Mouse (Mus musculus) liver, adult 2 months (tissue): ENCODE data around the gene Hist2h3c1.

ENCODE experiments used
- CTCF ChIP-seq: fragments of 200-500 bp; IDR thresholded peaks from 2 replicates; pipeline ENCODE4 v1.5.1; 2011; ENCODE audit warnings: low read depth, low read length, control low read depth
- POLR2A ChIP-seq: fragments of 200-500 bp; IDR thresholded peaks from 2 replicates; pipeline ENCODE4 v1.6.1; 2011; ENCODE audit warnings: low read length, control low read depth; ENCODE audit not compliant: insufficient read depth; ENCODE audit errors: extremely low read depth

DNA sequence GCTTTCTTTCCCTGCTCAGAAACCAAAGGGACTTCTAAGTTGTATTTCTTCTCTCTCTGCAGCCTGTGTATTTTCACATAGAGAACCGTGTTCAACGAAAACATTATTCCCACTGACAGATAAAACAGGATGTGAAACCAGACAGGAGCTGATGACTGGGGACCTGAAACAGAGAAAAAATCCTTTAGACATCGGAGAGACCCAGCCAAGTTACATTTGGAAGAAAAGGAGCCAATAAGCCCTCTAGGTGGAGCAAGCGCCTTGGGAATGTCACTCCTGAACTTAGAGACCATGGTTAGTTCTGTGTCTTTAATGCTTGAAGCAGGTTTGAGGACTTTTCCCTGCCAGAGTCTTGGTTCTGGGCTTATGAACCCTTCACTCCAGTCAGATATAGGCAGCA is 38.0 kb downstream of the Hist2h3c1 start:
- TF ChIP-seq POLR2A (no peak), CTCF (no peak)
